Mouse (Mus musculus): ENCODE measurements at regions not wholly inside any gene's neighbourhood (a gene's known extent, or its start where the extent isn't known, plus 50 kb on each side); places are given as distances from the start of the nearest gene placed in this dataset.

- DNase-seq (ENCODE audit: low spot score) = peak; percentile 8
Measured at GRCm38 (mm10) chr9:112909311-112910101, 673.8 kb upstream of the Arpp21 start.

- DNase-seq (ENCODE audit: low spot score) = peak; percentile 28
Measured at GRCm38 (mm10) chr9:112905955-112906354, 670.2 kb upstream of the Arpp21 start.

GRCm38 (mm10) chr9:112864921-112865320 lies 629.2 kb upstream of the Arpp21 start:
- DNase-seq (ENCODE audit: low spot score) = peak; percentile 35

GRCm38 (mm10) chr9:112861136-112861535 lies 625.4 kb upstream of the Arpp21 start:
- no peak for DNase-seq (ENCODE audit: low spot score)

GRCm38 (mm10) chr9:112860307-112860893 lies 624.7 kb upstream of the Arpp21 start:
- DNase-seq (ENCODE audit: low spot score) = no peak

- no peak for DNase-seq (ENCODE audit: low spot score)
Measured at GRCm38 (mm10) chr9:112841473-112841872, 605.7 kb upstream of the Arpp21 start.

- DNase-seq (ENCODE audit: low spot score) = no peak
Measured at GRCm38 (mm10) chr9:112839071-112839793, 603.5 kb upstream of the Arpp21 start.

GRCm38 (mm10) chr9:112837563-112837962 lies 601.8 kb upstream of the Arpp21 start:
- no peak for DNase-seq (ENCODE audit: low spot score)

GRCm38 (mm10) chr9:112834441-112835245 lies 598.9 kb upstream of the Arpp21 start:
- DNase-seq (ENCODE audit: low spot score) = no peak

GRCm38 (mm10) chr9:112831102-112831501 lies 595.4 kb upstream of the Arpp21 start:
- peak; percentile 35 for DNase-seq (ENCODE audit: low spot score)

GRCm38 (mm10) chr9:112828602-112829001 lies 592.9 kb upstream of the Arpp21 start:
- DNase-seq (ENCODE audit: low spot score) = no peak

GRCm38 (mm10) chr9:112826592-112826991 lies 590.9 kb upstream of the Arpp21 start:
- no peak for DNase-seq (ENCODE audit: low spot score)

GRCm38 (mm10) chr9:112821940-112822339 lies 586.2 kb upstream of the Arpp21 start:
- no peak for DNase-seq (ENCODE audit: low spot score)

GRCm38 (mm10) chr9:112811946-112812345 lies 576.2 kb upstream of the Arpp21 start:
- DNase-seq (ENCODE audit: low spot score) = no peak

- no peak for DNase-seq (ENCODE audit: low spot score)
Measured at GRCm38 (mm10) chr9:112799583-112800220, 564.0 kb upstream of the Arpp21 start.

GRCm38 (mm10) chr9:112793537-112793936 lies 557.8 kb upstream of the Arpp21 start:
- no peak for DNase-seq (ENCODE audit: low spot score)

GRCm38 (mm10) chr9:112771981-112772380 lies 536.2 kb upstream of the Arpp21 start:
- no peak for DNase-seq (ENCODE audit: low spot score)

GRCm38 (mm10) chr9:112744616-112745015 lies 508.9 kb upstream of the Arpp21 start:
- no peak for DNase-seq (ENCODE audit: low spot score)

- no peak for DNase-seq (ENCODE audit: low spot score)
Measured at GRCm38 (mm10) chr9:112743871-112744590, 508.3 kb upstream of the Arpp21 start.

GRCm38 (mm10) chr9:112735761-112736160 lies 500.0 kb upstream of the Arpp21 start:
- DNase-seq (ENCODE audit: low spot score) = no peak

GRCm38 (mm10) chr9:112725523-112725922 lies 489.8 kb upstream of the Arpp21 start:
- DNase-seq (ENCODE audit: low spot score) = no peak

Data from left cerebral cortex, adult 11 months (tissue).